Mouse (Mus musculus): ENCODE measurements around the gene Gemin4. TPM values are rescaled to one million over a fixed set of nuclear protein-coding genes. Genes with fewer than 3 reads are reported as not detected.

Gemin4 gene
- total RNA-seq, 2 experiments from 2014 or later = not detected

GRCm38 (mm10) chr11:76167079-76167765, 50.2 kb downstream of the Gemin4 start:
- ATAC-seq (replicated peaks; ENCODE audit: low FRiP score, poor library complexity, severe bottlenecking) = peak; percentile 59

GRCm38 (mm10) chr11:76166657-76167056, 50.8 kb downstream of the Gemin4 start:
- no peak for ATAC-seq (replicated peaks; ENCODE audit: low FRiP score, poor library complexity, severe bottlenecking)

Other genes with a start within 250 kb of the Gemin4 start
- gene 1700016K19Rik, start 217.8 kb downstream of the Gemin4 start, total RNA-seq (2015; ENCODE audit: low replicate concordance) = not detected in 2 replicates
- not detected in 2 replicates for gene 1700016K19Rik, start 217.8 kb downstream of the Gemin4 start, total RNA-seq (2017; ENCODE audit: low replicate concordance)
- 19.6 and 22.5 TPM in 2 replicates for gene Rflnb, start 189.9 kb downstream of the Gemin4 start, total RNA-seq (2015; ENCODE audit: low replicate concordance)
- 23.4 and 23.6 TPM in 2 replicates for gene Rflnb, start 189.9 kb downstream of the Gemin4 start, total RNA-seq (2017; ENCODE audit: low replicate concordance)
- 9.4 and 14.6 TPM in 2 replicates for gene Vps53, start 38.0 kb downstream of the Gemin4 start, total RNA-seq (2015; ENCODE audit: low replicate concordance)
- 13.0 and 13.1 TPM in 2 replicates for gene Vps53, start 38.0 kb downstream of the Gemin4 start, total RNA-seq (2017; ENCODE audit: low replicate concordance)
- gene Fam57a, start 38.0 kb downstream of the Gemin4 start, total RNA-seq (2015; ENCODE audit: low replicate concordance) = 1.5 and 3.6 TPM in 2 replicates
- 0.17 and 3.5 TPM in 2 replicates for gene Fam57a, start 38.0 kb downstream of the Gemin4 start, total RNA-seq (2017; ENCODE audit: low replicate concordance)
- not detected in 2 replicates for gene Dbil5, start 56 bp downstream of the Gemin4 start, total RNA-seq (2015; ENCODE audit: low replicate concordance)
- not detected in 2 replicates for gene Dbil5, start 56 bp downstream of the Gemin4 start, total RNA-seq (2017; ENCODE audit: low replicate concordance)
- gene Mrm3, start 26.1 kb upstream of the Gemin4 start, total RNA-seq (2015; ENCODE audit: low replicate concordance) = 2.7 and 4.2 TPM in 2 replicates
- 3.2 and 4.7 TPM in 2 replicates for gene Mrm3, start 26.1 kb upstream of the Gemin4 start, total RNA-seq (2017; ENCODE audit: low replicate concordance)
- 12.1 and 31.5 TPM in 2 replicates for gene Glod4, start 26.1 kb upstream of the Gemin4 start, total RNA-seq (2015; ENCODE audit: low replicate concordance)
- gene Glod4, start 26.1 kb upstream of the Gemin4 start, total RNA-seq (2017; ENCODE audit: low replicate concordance) = 16.7 and 55.0 TPM in 2 replicates
- 5.0 and 9.0 TPM in 2 replicates for gene Nxn, start 181.5 kb upstream of the Gemin4 start, total RNA-seq (2015; ENCODE audit: low replicate concordance)
- gene Nxn, start 181.5 kb upstream of the Gemin4 start, total RNA-seq (2017; ENCODE audit: low replicate concordance) = 3.2 and 3.7 TPM in 2 replicates
- gene Timm22, start 189.3 kb upstream of the Gemin4 start, total RNA-seq (2015; ENCODE audit: low replicate concordance) = 5.4 and 6.3 TPM in 2 replicates
- 1.6 and 1.7 TPM in 2 replicates for gene Timm22, start 189.3 kb upstream of the Gemin4 start, total RNA-seq (2017; ENCODE audit: low replicate concordance)